Mouse (Mus musculus) intestine, embryonic 15.5 days (tissue): ENCODE results near the gene Tm2d3. TPM values are rescaled to one million over a fixed set of nuclear protein-coding genes. Genes with fewer than 3 reads are reported as not detected.
A peak's percentile ranks its signal among the peaks of the same experiment; 100 is the strongest.

Experiments used
- ATAC-seq: fragments of 200-750 bp; cut with Nextera tagmentation; 2 replicates; pipeline ENCODE4 v1.8.0; 2017; ENCODE audit warnings: moderate TSS enrichment, moderate library complexity
- H3K27ac ChIP-seq: fragments of 300-500 bp; sonication (generic); 2 replicates; pipeline ENCODE4 v1.5.1; 2015; ENCODE audit warnings: mild to moderate bottlenecking, inconsistent platforms
- H3K27me3 ChIP-seq: fragments of 300-500 bp; sonication (generic); replicated peaks from 2 replicates; pipeline ENCODE4 v1.6.1; 2015; ENCODE audit warnings: inconsistent platforms
- H3K36me3 ChIP-seq: fragments of 300-500 bp; sonication (generic); 2 replicates; pipeline ENCODE4 v1.6.1; 2015; ENCODE audit warnings: inconsistent platforms
- H3K4me1 ChIP-seq: fragments of 300-500 bp; sonication (generic); replicated peaks from 2 replicates; pipeline ENCODE4 v1.6.1; 2015; ENCODE audit warnings: inconsistent platforms
- H3K4me2 ChIP-seq: fragments of 300-500 bp; sonication (generic); replicated peaks from 2 replicates; pipeline ENCODE4 v1.6.1; 2015; ENCODE audit warnings: mild to moderate bottlenecking, inconsistent platforms
- H3K4me3 ChIP-seq: fragments of 300-500 bp; sonication (generic); replicated peaks from 2 replicates; pipeline ENCODE4 v1.5.1; 2015; ENCODE audit warnings: inconsistent platforms
- H3K9ac ChIP-seq: fragments of 300-500 bp; sonication (generic); 2 replicates; pipeline ENCODE4 v1.6.1; 2015; ENCODE audit warnings: inconsistent platforms
- H3K9me3 ChIP-seq: fragments of 300-500 bp; sonication (generic); 2 replicates; pipeline ENCODE4 v1.6.1; 2016; ENCODE audit warnings: inconsistent platforms
- WGBS: fragments of 180-500 bp; shearing (Covaris S2); methylation state at CpG from one replicate; pipeline ENCODE4 v1.1.7; 2015; 5-methylcytosine and 5-hydroxymethylcytosine counted together
- polyA plus RNA-seq: library from polyadenylated mRNA; unstranded; fragments of >200 nt; fragmentation: Nextera tagmentation; extraction: Ambion mirVana; gene quantifications from 2 replicates; pipeline ENCODE4 v1.2.1, GENCODE M21; 2015

The Tm2d3 gene
- polyA plus RNA-seq, 1 experiment from 2014 or later: 79.2 TPM

DNA sequence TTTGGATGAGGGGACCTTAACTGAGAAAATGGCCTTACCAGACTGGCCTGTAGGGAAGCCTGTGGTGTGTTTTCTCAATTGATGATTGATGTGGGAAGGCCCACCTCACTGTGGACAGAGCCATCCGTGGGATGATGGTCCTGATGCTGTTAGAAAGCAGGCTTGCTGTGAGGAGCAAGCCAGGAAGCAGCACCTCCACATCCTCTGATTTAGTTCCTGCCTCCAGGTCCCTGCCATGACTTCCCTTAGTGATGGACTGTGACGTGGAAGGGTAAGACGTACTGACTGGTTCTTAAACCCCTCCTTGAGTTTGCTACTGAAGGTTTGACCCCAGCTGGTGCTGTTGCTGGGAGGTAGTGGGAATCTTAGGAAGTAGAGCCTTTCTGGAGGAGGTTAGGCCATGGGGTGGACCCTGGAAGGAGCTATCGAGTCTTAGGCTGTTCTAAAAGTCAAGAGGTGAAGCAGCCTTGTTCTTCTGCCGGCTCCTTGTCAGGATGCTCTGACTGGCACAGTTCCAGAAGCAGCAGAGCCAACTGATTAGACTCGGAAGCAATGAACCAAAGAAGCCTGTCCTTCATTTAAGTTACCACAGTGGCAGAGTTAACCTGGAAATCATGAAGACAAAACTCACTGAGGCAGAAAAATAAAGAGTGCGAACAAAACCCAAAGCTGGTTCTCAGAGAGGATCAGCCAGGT lies 11.9 kb upstream of the Tm2d3 start:
- H3K9ac ChIP-seq: no peak overlapping the region
- WGBS: 79% methylated on average over 7 of the region's 7 CpGs
- no peaks in the 10 kb centered on the region for H3K9me3 ChIP-seq
- ATAC-seq: no peak
- H3K4me2 ChIP-seq: no peak overlapping the region
- H3K4me3 ChIP-seq: no peak overlapping the region
- H3K27ac ChIP-seq: no peak overlapping the region
- no peaks in the 10 kb centered on the region for H3K36me3 ChIP-seq
- no peaks in the 10 kb centered on the region for H3K4me1 ChIP-seq
- no peaks in the 10 kb centered on the region for H3K27me3 ChIP-seq

DNA sequence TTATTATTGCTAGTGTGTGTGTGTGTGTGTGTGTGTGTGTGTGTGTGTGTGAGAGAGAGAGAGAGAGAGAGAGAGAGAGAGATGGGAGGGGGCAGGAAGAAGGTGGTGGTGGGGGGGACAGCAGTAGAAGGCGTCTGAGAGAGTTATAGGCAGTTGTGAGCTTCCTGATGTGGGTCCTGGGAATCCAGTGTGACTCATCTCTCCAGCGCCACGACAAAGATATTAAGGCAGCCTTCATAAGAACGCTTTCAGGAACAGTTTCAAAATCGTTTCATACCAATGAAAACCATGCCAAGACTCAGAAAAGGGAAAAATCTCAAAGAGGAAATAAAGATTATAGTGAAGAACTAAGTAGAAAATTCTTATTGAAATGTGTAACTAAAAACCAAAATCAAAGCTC lies 9.8 kb upstream of the Tm2d3 start:
- 48% methylated on average over 5 of the region's 5 CpGs for WGBS
- no peaks in the 10 kb centered on the region for H3K9me3 ChIP-seq
- no peak overlapping the region for H3K9ac ChIP-seq
- H3K4me1 ChIP-seq: no peaks in the 10 kb centered on the region
- H3K27me3 ChIP-seq: no peaks in the 10 kb centered on the region
- H3K27ac ChIP-seq: no peak overlapping the region
- no peaks in the 10 kb centered on the region for H3K36me3 ChIP-seq
- no peak overlapping the region for H3K4me3 ChIP-seq
- ATAC-seq: no peak
- no peak overlapping the region for H3K4me2 ChIP-seq

DNA sequence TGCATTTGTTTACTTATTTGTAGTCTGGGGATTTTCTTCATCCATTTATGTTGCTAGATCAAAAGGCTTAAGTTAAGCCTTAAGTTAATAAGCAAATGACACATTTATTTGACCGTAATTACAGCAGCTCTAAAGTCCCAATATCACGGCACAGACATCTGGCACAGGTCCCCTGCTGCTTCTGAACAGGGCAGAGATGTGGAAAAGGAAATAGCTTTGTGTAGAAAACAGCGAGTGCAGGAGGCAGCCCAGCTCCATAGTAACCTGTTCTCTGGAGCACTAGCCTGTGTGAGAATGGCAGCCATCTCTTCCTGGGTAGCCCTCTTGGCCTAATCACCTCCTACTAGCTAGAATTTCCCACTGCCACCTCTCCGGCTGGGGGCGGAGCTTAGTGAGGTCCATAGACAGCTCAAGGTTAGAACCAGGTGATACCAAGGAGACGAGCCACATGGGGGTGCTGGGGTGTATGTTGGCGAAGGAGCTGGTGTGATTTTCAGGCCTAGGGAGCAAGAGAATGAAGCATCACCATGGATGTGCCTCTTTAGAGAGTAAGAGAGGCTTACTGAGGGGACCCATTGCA lies 6.6 kb upstream of the Tm2d3 start:
- no peak for ATAC-seq
- no peak overlapping the region for H3K4me2 ChIP-seq
- no peaks in the 10 kb centered on the region for H3K4me1 ChIP-seq
- H3K27me3 ChIP-seq: no peaks in the 10 kb centered on the region
- no peaks in the 10 kb centered on the region for H3K9me3 ChIP-seq
- no peaks in the 10 kb centered on the region for H3K36me3 ChIP-seq
- no peak overlapping the region for H3K9ac ChIP-seq
- H3K27ac ChIP-seq: no peak overlapping the region
- H3K4me3 ChIP-seq: no peak overlapping the region
- WGBS: 62% methylated on average over 7 of the region's 7 CpGs

DNA sequence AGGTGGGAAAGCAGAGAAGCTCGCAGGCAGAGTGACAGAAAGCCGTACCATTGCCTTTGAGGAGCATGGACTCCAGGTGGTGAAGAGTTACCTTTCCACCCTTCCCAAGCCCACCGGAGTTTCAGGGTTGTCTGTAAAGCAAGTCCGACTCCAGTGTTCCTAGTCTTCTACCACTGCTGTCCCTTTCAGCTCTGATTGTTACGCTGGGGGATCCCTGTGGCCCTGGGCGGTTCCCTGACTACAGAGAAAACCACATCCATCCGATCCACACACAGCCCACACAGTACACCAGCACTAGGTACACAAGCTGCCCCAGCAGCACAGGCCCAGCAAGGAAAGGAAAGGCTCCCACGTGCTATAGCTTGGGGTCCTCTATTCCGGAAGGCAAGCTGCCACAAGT lies 4.3 kb upstream of the Tm2d3 start:
- no peak overlapping the region for H3K4me3 ChIP-seq
- H3K27me3 ChIP-seq: no peaks in the 10 kb centered on the region
- H3K4me2 ChIP-seq: no peak overlapping the region
- no peak overlapping the region for H3K9ac ChIP-seq
- H3K4me1 ChIP-seq: no peaks in the 10 kb centered on the region
- ATAC-seq: no peak
- no peaks in the 10 kb centered on the region for H3K9me3 ChIP-seq
- 94% methylated on average over 9 of the region's 9 CpGs for WGBS
- H3K27ac ChIP-seq: no peak overlapping the region
- no peaks in the 10 kb centered on the region for H3K36me3 ChIP-seq

DNA sequence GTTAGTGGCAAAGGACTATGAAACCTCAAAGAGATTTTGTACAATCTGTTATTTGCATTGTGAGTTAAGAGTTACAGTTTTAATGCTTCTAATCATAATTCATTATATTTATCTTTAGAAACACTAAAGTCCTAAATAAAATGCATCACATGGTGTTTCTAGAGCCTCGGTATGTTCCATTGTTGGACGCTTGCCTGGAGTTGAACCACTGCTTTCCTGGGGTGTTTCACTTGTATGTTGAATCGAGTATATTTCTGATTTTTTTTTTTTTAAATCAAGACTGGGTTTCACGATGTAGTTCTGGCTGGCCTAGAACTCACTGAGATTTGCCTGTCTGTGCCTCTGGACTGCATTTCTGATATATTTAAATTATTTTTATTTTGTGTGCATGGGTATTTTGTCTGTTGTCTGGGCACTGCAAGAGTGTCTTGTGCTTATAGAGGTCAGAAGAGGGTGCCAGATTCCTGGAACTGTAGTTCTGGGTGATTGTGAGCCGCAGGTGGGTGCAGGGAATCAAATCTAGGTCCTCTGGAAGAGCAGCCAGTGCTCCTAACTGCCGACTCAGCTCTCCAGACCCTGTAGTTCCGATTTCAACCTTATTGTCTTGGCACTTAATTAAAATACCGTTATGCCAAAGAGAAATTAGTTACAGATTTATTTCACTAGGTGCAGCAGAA lies 1.1 kb downstream of the Tm2d3 start:
- Histone ChIP-seq H3K9ac (no peak overlapping the region), H3K27ac (no peak overlapping the region), H3K27me3 (no peaks in the 10 kb centered on the region), H3K4me1 (0 out of 2 replicates have a peak, but pooled peaks cover 7% of the 10 kb centered on the region), H3K9me3 (no peaks in the 10 kb centered on the region), H3K36me3 (no peaks in the 10 kb centered on the region), H3K4me3 (no peak overlapping the region), H3K4me2 (no peak overlapping the region)
- WGBS: 80% methylated on average over 8 of the region's 8 CpGs
- no peak for ATAC-seq

- Histone ChIP-seq H3K9ac (peak overlapping the region; percentile 79), H3K27ac (peak overlapping the region; percentile 70), H3K9me3 (no peaks in the 10 kb centered on the region), H3K4me3 (peak overlapping the region; percentile 92), H3K36me3 (peaks cover 3% of the 10 kb centered on the region; the same call in 1 of the 2 replicates), H3K4me1 (0 out of 2 replicates have a peak, but pooled peaks cover 7% of the 10 kb centered on the region), H3K27me3 (no peaks in the 10 kb centered on the region), H3K4me2 (peak overlapping the region; percentile 90)
- WGBS: under 1% methylated on average over 10 of the region's 10 CpGs
- peak; percentile 83 for ATAC-seq
These were observed 1.9 kb downstream of the Tm2d3 start for GRCm38 (mm10) chr7:65692883-65693282.

DNA sequence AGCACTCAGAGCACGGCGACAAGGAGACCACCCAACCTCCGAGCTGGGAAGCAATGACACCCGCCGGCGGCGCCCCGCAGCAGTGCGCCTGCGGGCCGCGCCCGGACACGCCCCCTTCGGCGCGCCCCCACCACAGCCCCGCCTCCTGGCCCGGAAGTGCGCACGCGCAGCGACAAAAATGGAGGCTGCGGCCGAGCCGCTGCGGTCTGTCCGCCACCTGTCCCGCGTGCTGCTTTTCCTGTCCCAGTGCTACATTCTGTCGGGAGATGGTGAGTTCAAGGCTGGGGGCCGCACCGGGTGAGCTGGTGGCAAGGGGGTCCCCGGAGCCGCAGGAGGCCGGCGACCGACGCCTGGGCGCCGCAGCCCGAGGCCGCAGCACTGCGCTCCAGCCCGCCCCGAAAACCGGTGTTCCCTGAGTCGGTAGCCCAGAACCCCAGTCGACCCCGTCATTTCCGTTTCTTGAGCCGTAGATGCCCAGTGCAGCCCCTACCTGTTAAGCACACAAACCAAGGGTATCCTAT lies 2.4 kb downstream of the Tm2d3 start:
- Histone ChIP-seq H3K27me3 (no peaks in the 10 kb centered on the region), H3K4me1 (0 out of 2 replicates have a peak, but pooled peaks cover 7% of the 10 kb centered on the region), H3K27ac (peak overlapping the region; percentile 70), H3K4me2 (peak overlapping the region; percentile 90), H3K9ac (peak overlapping the region; percentile 79), H3K36me3 (peaks cover 7% of the 10 kb centered on the region), H3K9me3 (no peaks in the 10 kb centered on the region), H3K4me3 (peak overlapping the region; percentile 92)
- WGBS: 0% methylated on average over 51 of the region's 52 CpGs
- peak; percentile 97 for ATAC-seq

DNA sequence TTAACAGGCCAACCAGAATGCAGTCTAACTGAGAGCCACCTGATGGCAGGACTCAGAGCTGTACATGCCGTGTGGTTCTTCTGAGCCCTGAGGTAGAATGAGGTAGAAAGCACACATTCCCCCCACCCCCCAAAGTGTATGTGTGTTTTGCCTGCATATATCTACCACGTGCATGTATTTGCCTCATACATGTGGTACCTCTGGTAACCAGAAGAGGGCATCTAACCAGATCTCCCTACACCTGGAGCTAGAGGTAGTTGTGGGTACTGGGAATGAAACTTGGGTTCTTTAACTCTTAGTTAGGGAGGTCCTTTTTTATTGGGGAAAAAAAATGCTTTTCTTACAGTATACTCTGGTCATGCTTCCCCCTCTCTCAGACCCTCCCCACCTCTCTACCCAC lies 5.5 kb downstream of the Tm2d3 start:
- no peak overlapping the region for H3K9ac ChIP-seq
- no peak overlapping the region for H3K4me3 ChIP-seq
- no peak overlapping the region for H3K4me2 ChIP-seq
- ATAC-seq: no peak
- 0 out of 2 replicates have a peak, but pooled peaks cover 7% of the 10 kb centered on the region for H3K4me1 ChIP-seq
- H3K36me3 ChIP-seq: peaks cover 17% of the 10 kb centered on the region
- no peak overlapping the region for H3K27ac ChIP-seq
- 52% methylated on average over 2 of the region's 2 CpGs for WGBS
- H3K9me3 ChIP-seq: no peaks in the 10 kb centered on the region
- H3K27me3 ChIP-seq: no peaks in the 10 kb centered on the region

GRCm38 (mm10) chr7:65702076-65702475 lies 11.1 kb downstream of the Tm2d3 start:
- Histone ChIP-seq H3K9ac (no peak overlapping the region), H3K27ac (no peak overlapping the region), H3K27me3 (no peaks in the 10 kb centered on the region), H3K4me3 (no peak overlapping the region), H3K36me3 (peaks cover 20% of the 10 kb centered on the region), H3K4me2 (no peak overlapping the region), H3K9me3 (no peaks in the 10 kb centered on the region), H3K4me1 (0 out of 2 replicates have a peak, but pooled peaks cover 2% of the 10 kb centered on the region)
- ATAC-seq: no peak
- WGBS: 94% methylated on average over 7 of the region's 7 CpGs

GRCm38 (mm10) chr7:65704818-65705242 lies 13.9 kb downstream of the Tm2d3 start:
- Histone ChIP-seq H3K36me3 (peaks cover 5% of the 10 kb centered on the region; the same call in 1 of the 2 replicates), H3K4me1 (0 out of 2 replicates have a peak, but pooled peaks cover 2% of the 10 kb centered on the region), H3K9me3 (no peaks in the 10 kb centered on the region), H3K9ac (no peak overlapping the region), H3K4me2 (peak overlapping the region; percentile 49), H3K4me3 (0 out of 2 replicates have a peak overlapping the region, but pooled peaks have one; percentile 2), H3K27ac (no peak overlapping the region), H3K27me3 (no peaks in the 10 kb centered on the region)
- 10% methylated on average over 10 of the region's 10 CpGs for WGBS
- peak; percentile 70 for ATAC-seq

DNA sequence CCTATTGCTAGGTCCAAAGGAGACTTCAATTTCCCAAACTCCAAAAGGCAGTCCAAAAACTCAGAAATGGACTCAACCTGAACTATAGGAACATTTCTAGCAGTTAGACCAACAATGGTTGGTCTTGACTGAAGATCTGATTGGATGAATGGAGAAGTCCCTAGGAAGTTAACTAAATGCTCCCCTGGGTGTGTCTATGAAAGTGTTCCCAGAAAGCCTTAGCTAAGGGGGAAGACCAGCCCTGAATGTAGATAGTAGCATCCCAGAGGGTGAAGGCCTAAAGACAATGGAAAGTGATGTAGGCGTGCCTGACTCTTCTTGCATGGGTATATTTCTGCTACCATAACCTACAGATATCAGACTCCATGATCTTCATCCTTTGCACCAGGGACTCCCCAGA lies 17.5 kb downstream of the Tm2d3 start:
- Histone ChIP-seq H3K27ac (no peak overlapping the region), H3K4me2 (no peak overlapping the region), H3K4me1 (0 out of 2 replicates have a peak, but pooled peaks cover 2% of the 10 kb centered on the region), H3K27me3 (no peaks in the 10 kb centered on the region), H3K9me3 (no peaks in the 10 kb centered on the region), H3K4me3 (no peak overlapping the region), H3K9ac (no peak overlapping the region), H3K36me3 (no peaks in the 10 kb centered on the region)
- 92% methylated on average over 1 of the region's 1 CpGs for WGBS
- ATAC-seq: no peak

DNA sequence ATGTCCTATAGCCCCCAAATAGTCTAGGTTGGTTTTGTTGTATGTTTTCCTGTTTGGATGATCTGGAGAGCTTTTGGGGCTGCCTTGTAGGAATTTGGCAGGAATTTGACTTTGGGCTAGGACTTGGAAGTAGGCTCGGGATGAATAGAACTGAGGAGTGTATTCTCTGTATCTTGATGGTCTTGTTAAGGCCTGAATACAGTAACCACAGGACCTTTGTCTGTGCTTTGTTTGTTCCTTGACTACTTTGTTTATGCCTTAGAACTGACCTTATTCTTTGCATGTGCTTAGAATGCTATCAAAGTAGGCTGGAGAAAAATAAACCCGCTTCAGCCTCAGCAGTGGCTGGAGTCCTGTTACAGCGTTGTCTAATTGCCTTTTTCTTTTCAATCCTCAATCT lies 19.3 kb downstream of the Tm2d3 start:
- WGBS: 86% methylated on average over 3 of the region's 3 CpGs
- no peak for ATAC-seq

More for the DNA sequence above, 19.3 kb downstream of the Tm2d3 start:
- no peak overlapping the region for H3K9ac ChIP-seq
- no peaks in the 10 kb centered on the region for H3K27me3 ChIP-seq
- H3K4me1 ChIP-seq: no peaks in the 10 kb centered on the region
- H3K4me3 ChIP-seq: no peak overlapping the region
- H3K36me3 ChIP-seq: no peaks in the 10 kb centered on the region
- H3K4me2 ChIP-seq: no peak overlapping the region
- no peaks in the 10 kb centered on the region for H3K9me3 ChIP-seq
- no peak overlapping the region for H3K27ac ChIP-seq
